Mouse (Mus musculus): ENCODE data around the gene Gm42517.

Gene Gm42517

GRCm38 (mm10) chr5:108349511-108350148, 18.1 kb downstream of the Gm42517 start:
- no peak for DNase-seq (ENCODE audit: low spot score in 2 of 2)

DNA sequence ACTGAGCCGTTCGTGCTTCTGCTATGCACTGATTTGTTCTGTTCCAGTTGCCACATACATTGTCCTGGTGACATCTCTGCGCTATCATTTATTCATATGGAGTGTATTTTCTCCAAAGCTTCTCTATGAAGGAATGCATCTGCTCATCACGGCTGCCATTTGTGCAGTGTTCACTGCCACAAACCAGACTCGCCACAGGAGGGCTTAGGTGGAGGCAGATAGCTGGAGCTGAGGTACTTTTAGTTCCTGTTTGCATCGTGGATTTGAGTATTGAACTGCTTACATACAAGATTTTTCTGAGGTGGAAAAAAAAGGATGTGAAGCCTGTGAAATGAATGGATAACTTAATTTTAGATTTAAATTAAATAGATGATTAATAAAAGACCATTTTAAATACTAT, 19.9 kb downstream of the Gm42517 start:
- no peak for DNase-seq (ENCODE audit: low spot score in 2 of 2)

DNA sequence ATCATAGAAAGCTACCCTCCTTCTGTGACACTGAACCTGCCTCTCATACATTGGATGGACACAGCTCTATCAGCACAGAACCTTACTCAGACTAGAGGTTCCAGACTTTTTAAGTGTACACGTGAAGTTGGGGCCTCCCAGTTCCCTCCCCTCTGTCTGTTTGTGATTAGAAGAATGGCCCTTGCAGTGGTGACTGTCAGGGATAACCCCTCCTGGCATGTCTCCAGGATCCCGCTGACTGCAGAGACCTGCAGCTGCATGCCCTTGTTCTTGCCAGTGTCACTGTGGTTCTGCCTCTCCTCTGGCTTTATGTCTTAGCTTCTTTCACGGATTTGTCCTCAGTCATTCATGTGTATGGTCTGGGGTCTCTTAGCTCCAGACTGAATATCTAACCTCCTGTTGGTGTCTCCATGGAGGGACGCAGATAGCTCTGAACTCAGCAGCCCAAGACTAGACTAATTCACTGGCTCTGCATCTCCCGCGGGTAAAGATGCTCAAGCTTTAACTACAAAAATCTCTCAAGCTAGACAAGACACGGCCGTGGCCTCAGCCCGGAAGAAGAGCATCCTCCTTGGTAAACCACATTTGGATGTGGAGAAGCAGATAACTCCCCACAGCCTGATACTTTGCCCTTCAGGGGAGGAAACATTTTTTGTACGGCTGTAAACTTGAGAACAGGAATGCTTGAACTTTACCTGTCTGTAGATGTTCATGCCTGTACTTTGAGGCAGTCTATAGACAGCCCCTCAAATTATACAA, 22.2 kb downstream of the Gm42517 start:
- no peak for DNase-seq (ENCODE audit: low spot score in 2 of 2)

DNA sequence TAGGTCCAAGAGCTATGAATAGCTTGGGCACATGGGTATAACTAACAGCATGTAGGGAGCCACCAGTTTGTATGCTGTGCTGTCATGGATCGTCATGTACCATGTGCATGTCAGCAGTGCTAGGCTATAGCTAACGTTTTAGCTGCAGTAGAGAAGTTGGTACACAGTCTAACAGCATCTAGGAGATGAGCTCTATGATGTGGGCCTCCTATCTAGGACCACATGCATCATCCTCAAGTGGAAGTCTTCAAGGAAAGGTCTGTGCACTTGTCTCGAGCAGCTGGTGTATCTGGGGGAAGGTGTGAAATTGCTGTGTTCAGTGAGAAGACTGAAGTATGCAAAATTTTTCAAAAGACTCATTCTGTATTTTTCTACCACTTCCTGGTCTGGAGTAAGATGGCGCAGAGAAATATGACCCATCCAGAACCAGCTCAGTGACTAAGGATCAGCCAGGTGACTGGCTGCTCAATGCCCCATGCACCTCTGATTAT, 24.0 kb downstream of the Gm42517 start:
- no peak for DNase-seq (ENCODE audit: low spot score in 2 of 2)

GRCm38 (mm10) chr5:108338049-108338448, 29.7 kb downstream of the Gm42517 start:
- no peak for DNase-seq (ENCODE audit: low spot score in 2 of 2)

- DNase-seq (ENCODE audit: low spot score in 2 of 2), result no peak
These were observed 30.3 kb downstream of the Gm42517 start for GRCm38 (mm10) chr5:108337385-108337784.

GRCm38 (mm10) chr5:108331051-108331450, 36.7 kb downstream of the Gm42517 start:
- DNase-seq (ENCODE audit: low spot score in 2 of 2), result no peak
